Mouse (Mus musculus): Measurements from ENCODE around the gene Brpf3. TPM values are rescaled to one million over a fixed set of nuclear protein-coding genes. Genes with fewer than 3 reads are reported as not detected.
"Not testable (repeated sequence)": the region's sequence is repeated elsewhere in the genome, so short reads cannot be mapped to it uniquely, and the experiment has no call there.

The Brpf3 gene
- polyA plus RNA-seq, 1 experiment from 2014 or later: 17.3 TPM

DNA sequence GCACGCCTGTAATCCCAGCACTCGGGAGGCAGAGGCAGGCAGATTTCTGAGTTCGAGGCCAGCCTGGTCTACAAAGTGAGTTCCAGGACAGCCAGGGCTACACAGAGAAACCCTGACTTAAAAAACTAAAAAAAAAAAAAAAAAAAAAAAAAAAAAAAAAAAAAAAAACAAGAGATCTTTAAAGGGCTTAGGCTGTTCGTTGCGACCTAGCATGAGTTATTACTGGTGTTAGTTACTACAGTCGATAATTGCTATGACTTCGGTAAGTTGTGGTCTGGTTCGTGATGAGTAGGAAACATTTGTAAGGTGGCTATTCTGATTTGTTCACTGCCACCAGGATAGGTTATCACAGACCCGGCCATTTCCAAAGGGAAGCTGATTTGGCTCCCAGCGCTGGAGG is 15.4 kb downstream of the Brpf3 start:
- WGBS: 95% methylated on average over 10 of the region's 10 CpGs
- not testable (repeated sequence) for H3K27me3 ChIP-seq (ENCODE audit: control insufficient read depth, insufficient read depth, low read length); H3K4me3 ChIP-seq (ENCODE audit: low read depth, low read length); ATAC-seq (replicated peaks; ENCODE audit: low FRiP score); H3K4me2 ChIP-seq (ENCODE audit: low read depth, low read length, severe bottlenecking); H3K9ac ChIP-seq (ENCODE audit: low read length); H3K27ac ChIP-seq (ENCODE audit: low read depth, low read length); H3K4me1 ChIP-seq (replicated peaks; ENCODE audit: control insufficient read depth, insufficient read depth, low read length); H3K9me3 ChIP-seq (ENCODE audit: control insufficient read depth, low read length); DNase-seq (ENCODE audit: low spot score)
- peaks cover 23% of the 10 kb centered on the region for H3K36me3 ChIP-seq (ENCODE audit: control insufficient read depth, insufficient read depth, low read length)

DNA sequence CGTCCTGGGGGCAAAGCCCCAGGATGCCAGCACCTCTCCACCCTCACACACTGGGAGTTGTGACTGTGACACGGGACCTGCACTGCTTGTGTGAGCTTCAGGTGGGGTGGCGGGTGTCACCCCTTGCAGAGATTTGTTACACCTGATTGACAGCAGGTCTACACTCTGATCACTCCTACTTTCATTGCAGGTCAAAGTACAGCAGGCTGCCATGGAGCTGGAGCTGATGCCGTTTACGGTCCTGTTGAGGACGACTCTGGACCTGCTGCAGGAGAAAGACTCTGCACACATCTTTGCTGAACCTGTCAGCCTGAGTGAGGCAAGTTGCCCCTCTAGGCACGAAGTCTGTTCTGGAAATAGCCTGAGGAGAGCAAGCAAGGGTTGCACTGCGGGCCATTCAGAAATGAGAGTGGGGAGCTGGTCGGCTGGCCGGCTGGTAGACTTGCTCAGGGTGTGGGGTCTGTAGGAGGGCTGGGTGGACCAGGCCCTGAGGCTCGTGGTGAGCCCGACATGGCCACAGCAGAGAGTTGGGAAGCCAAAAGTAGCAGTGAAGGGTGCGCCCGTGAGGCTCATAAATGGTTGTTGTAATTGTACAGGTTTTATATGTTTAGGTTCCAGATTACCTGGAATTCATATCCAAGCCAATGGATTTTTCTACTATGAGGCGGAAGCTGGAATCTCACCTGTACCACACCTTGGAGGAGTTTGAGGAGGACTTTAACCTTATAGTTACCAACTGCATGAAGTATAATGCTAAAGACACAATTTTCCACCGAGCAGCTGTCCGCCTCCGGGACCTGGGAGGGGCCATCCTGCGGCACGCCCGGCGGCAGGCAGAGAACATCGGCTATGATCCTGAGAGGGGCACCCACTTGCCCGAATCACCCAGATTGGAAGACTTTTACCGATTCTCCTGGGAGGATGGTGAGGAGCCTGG is 16.3 kb downstream of the Brpf3 start:
- H3K4me3 ChIP-seq (ENCODE audit: low read depth, low read length): no peak overlapping the region
- H3K27ac ChIP-seq (ENCODE audit: low read depth, low read length): no peak overlapping the region
- no peak overlapping the region for H3K9ac ChIP-seq (ENCODE audit: low read length)
- WGBS: 96% methylated on average over 25 of the region's 25 CpGs
- H3K4me2 ChIP-seq (ENCODE audit: low read depth, low read length, severe bottlenecking): no peak overlapping the region
- H3K27me3 ChIP-seq (ENCODE audit: control insufficient read depth, insufficient read depth, low read length): no peaks in the 10 kb centered on the region
- no peaks in the 10 kb centered on the region for H3K4me1 ChIP-seq (replicated peaks; ENCODE audit: control insufficient read depth, insufficient read depth, low read length)
- peaks cover 23% of the 10 kb centered on the region for H3K36me3 ChIP-seq (ENCODE audit: control insufficient read depth, insufficient read depth, low read length)
- ATAC-seq (replicated peaks; ENCODE audit: low FRiP score) (no peak), DNase-seq (ENCODE audit: low spot score) (no peak)
- H3K9me3 ChIP-seq (ENCODE audit: control insufficient read depth, low read length): no peaks in the 10 kb centered on the region

DNA sequence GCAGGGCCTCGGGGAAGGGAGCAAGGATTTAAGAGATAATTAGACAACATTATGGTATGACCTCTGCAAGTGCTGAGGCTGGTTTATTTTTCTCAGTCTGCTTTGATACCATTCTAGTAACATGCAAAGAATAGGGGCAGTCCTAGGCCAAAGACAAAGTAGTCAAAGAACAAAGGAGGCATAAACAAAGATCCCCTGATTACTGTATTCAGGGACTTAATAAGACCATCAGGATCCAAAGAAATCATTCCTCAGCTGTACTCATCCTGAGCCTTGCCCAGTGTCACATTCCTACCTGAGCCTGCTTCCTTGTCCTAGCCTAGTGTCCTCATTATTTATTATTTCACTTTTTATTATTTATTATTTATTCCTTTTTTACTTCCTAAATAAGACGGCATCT is 19.3 kb downstream of the Brpf3 start:
- H3K27ac ChIP-seq (ENCODE audit: low read depth, low read length): no peak overlapping the region
- no peaks in the 10 kb centered on the region for H3K9me3 ChIP-seq (ENCODE audit: control insufficient read depth, low read length)
- no peaks in the 10 kb centered on the region for H3K4me1 ChIP-seq (replicated peaks; ENCODE audit: control insufficient read depth, insufficient read depth, low read length)
- DNase-seq (ENCODE audit: low spot score): no peak
- H3K27me3 ChIP-seq (ENCODE audit: control insufficient read depth, insufficient read depth, low read length): no peaks in the 10 kb centered on the region
- H3K4me2 ChIP-seq (ENCODE audit: low read depth, low read length, severe bottlenecking): no peak overlapping the region
- WGBS: 80% methylated on average over 2 of the region's 2 CpGs
- H3K36me3 ChIP-seq (ENCODE audit: control insufficient read depth, insufficient read depth, low read length): peaks cover 18% of the 10 kb centered on the region
- no peak overlapping the region for H3K9ac ChIP-seq (ENCODE audit: low read length)
- H3K4me3 ChIP-seq (ENCODE audit: low read depth, low read length): no peak overlapping the region
- ATAC-seq (replicated peaks; ENCODE audit: low FRiP score): no peak

DNA sequence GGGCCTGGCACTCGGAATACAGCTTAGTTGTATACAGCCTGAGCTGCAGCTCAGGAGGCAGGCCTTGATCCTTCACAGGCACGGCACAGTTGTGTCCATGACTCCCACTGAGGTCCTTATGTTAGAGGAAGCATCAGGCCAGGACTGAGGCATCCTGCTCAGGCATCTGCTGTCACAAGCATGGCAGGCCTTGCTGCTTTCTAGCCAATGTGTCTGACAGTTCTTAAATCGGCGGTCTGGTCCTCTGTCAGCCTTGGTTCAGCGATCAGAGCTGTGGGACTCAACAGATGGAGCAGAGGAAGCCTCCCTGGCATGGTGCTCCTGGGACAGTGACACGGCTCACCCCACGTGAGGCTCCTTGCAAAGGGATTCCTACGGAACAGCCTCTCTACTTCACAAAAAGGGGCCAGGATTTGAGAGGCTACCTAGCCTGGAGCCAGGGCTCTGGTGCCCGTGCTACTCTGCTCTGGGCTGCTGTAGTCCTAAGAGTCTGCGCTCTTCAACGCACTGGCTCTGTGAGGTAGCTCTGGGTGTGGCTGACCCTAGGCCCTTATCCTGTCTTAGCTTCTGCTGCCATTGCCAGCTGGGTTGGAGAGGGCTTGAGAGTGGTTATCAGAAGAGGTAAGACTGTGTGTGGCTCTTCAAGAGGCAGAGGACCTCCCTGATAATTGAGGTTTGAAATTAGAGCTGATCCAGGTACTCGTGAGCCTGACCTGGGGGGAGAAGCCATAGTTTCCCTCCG is 22.3 kb downstream of the Brpf3 start:
- H3K4me2 ChIP-seq (ENCODE audit: low read depth, low read length, severe bottlenecking): no peak overlapping the region
- peaks cover 11% of the 10 kb centered on the region; the same call in 1 of the 2 replicates for H3K36me3 ChIP-seq (ENCODE audit: control insufficient read depth, insufficient read depth, low read length)
- H3K27me3 ChIP-seq (ENCODE audit: control insufficient read depth, insufficient read depth, low read length): no peaks in the 10 kb centered on the region
- H3K4me1 ChIP-seq (replicated peaks; ENCODE audit: control insufficient read depth, insufficient read depth, low read length): no peaks in the 10 kb centered on the region
- no peaks in the 10 kb centered on the region for H3K9me3 ChIP-seq (ENCODE audit: control insufficient read depth, low read length)
- no peak for ATAC-seq (replicated peaks; ENCODE audit: low FRiP score)
- H3K27ac ChIP-seq (ENCODE audit: low read depth, low read length): no peak overlapping the region
- H3K9ac ChIP-seq (ENCODE audit: low read length): no peak overlapping the region
- 90% methylated on average over 13 of the region's 13 CpGs for WGBS
- no peak for DNase-seq (ENCODE audit: low spot score)
- H3K4me3 ChIP-seq (ENCODE audit: low read depth, low read length): no peak overlapping the region

DNA sequence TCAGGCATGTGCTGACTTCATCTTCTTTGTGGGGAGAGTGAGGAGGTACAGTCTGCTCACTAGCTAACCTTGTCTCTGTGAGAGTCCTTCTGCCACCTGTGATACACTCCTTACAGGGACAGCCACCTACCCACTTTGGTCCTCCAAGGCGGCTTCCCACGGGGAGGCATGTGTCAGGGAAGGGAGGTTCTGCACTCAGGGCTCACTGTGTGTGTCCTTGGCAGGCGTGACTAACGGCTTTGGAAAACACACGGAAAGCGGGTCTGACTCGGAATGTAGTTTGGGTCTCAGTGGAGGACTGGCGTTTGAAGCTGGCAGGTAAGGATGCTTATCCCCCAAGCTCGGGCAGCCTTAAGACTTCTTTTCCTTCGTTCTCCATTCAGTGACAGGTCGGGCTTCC is 22.9 kb downstream of the Brpf3 start:
- Histone ChIP-seq H3K9me3 (ENCODE audit: control insufficient read depth, low read length) (no peaks in the 10 kb centered on the region), H3K27ac (ENCODE audit: low read depth, low read length) (no peak overlapping the region), H3K4me3 (ENCODE audit: low read depth, low read length) (no peak overlapping the region), H3K9ac (ENCODE audit: low read length) (no peak overlapping the region), H3K27me3 (ENCODE audit: control insufficient read depth, insufficient read depth, low read length) (no peaks in the 10 kb centered on the region), H3K4me2 (ENCODE audit: low read depth, low read length, severe bottlenecking) (no peak overlapping the region), H3K36me3 (ENCODE audit: control insufficient read depth, insufficient read depth, low read length) (peaks cover 6% of the 10 kb centered on the region; the same call in 1 of the 2 replicates), H3K4me1 (replicated peaks; ENCODE audit: control insufficient read depth, insufficient read depth, low read length) (no peaks in the 10 kb centered on the region)
- DNase-seq (ENCODE audit: low spot score) (no peak), ATAC-seq (replicated peaks; ENCODE audit: low FRiP score) (no peak)
- WGBS: 91% methylated on average over 11 of the region's 11 CpGs

DNA sequence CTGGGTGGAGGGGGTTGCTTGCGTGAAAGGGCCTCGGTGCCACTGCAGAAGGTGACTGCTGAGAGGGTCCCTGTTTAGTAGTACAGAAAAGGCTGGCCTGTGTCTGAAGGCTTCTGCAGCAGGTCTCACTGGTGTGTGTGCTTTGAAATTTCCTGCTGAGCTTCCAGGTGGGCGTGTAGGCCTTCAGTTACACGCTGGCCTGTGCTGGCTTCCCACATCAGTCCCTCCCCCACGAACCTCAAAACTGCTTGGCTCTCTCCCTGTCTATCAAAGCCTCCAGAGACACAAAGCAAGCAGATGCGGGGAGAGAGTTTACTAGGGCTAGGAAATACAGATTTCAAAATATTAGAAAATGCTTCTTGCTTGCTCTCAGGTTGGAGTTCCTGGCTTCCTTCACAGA is 24.0 kb downstream of the Brpf3 start:
- peaks cover 4% of the 10 kb centered on the region; the same call in 1 of the 2 replicates for H3K36me3 ChIP-seq (ENCODE audit: control insufficient read depth, insufficient read depth, low read length)
- WGBS: 92% methylated on average over 6 of the region's 6 CpGs
- DNase-seq (ENCODE audit: low spot score) (no peak), ATAC-seq (replicated peaks; ENCODE audit: low FRiP score) (no peak)
- H3K27ac ChIP-seq (ENCODE audit: low read depth, low read length): no peak overlapping the region
- H3K9me3 ChIP-seq (ENCODE audit: control insufficient read depth, low read length): no peaks in the 10 kb centered on the region
- H3K27me3 ChIP-seq (ENCODE audit: control insufficient read depth, insufficient read depth, low read length): no peaks in the 10 kb centered on the region
- H3K9ac ChIP-seq (ENCODE audit: low read length): no peak overlapping the region
- no peak overlapping the region for H3K4me2 ChIP-seq (ENCODE audit: low read depth, low read length, severe bottlenecking)
- no peaks in the 10 kb centered on the region for H3K4me1 ChIP-seq (replicated peaks; ENCODE audit: control insufficient read depth, insufficient read depth, low read length)
- H3K4me3 ChIP-seq (ENCODE audit: low read depth, low read length): no peak overlapping the region

DNA sequence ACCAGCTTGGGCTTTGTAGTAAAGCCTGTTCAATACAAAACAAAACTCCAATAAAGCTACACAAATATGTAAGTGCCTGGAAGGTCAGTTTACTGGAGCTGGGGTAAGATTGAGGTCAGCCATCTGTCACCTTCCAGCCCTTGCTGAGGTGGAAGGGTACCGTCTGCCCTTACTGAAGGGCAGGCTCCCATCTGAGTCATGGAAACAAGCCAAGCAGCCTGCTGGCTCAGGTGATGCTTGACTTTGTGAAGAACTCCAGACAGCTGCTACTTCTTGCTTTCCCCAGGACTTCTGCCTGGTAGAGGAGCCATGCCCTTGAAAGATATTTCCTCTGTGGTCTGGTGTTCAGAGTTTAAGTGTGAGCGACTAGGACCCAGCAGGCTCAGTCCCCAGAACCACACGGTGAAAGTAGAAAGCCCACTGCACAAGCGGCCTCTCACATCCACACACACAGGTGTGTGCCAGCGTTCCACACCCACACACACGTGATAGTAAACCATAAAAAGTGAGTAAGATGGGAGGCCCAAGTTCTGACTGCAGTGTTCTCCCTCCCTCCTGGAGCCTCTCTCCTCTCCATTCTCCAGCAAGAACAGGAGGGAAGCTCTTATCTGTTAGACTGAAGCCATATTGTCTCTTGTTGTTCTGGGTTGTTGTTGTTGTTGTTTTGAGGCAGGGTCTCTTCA is 24.6 kb downstream of the Brpf3 start:
- Histone ChIP-seq H3K27ac (ENCODE audit: low read depth, low read length) (no peak overlapping the region), H3K36me3 (ENCODE audit: control insufficient read depth, insufficient read depth, low read length) (peaks cover 6% of the 10 kb centered on the region; the same call in 1 of the 2 replicates), H3K9me3 (ENCODE audit: control insufficient read depth, low read length) (no peaks in the 10 kb centered on the region), H3K4me1 (replicated peaks; ENCODE audit: control insufficient read depth, insufficient read depth, low read length) (no peaks in the 10 kb centered on the region), H3K27me3 (ENCODE audit: control insufficient read depth, insufficient read depth, low read length) (no peaks in the 10 kb centered on the region), H3K9ac (ENCODE audit: low read length) (no peak overlapping the region), H3K4me3 (ENCODE audit: low read depth, low read length) (no peak overlapping the region), H3K4me2 (ENCODE audit: low read depth, low read length, severe bottlenecking) (no peak overlapping the region)
- 94% methylated on average over 6 of the region's 6 CpGs for whole genome bisulfite sequencing
- DNase-seq (ENCODE audit: low spot score) (no peak), ATAC-seq (replicated peaks; ENCODE audit: low FRiP score) (no peak)

DNA sequence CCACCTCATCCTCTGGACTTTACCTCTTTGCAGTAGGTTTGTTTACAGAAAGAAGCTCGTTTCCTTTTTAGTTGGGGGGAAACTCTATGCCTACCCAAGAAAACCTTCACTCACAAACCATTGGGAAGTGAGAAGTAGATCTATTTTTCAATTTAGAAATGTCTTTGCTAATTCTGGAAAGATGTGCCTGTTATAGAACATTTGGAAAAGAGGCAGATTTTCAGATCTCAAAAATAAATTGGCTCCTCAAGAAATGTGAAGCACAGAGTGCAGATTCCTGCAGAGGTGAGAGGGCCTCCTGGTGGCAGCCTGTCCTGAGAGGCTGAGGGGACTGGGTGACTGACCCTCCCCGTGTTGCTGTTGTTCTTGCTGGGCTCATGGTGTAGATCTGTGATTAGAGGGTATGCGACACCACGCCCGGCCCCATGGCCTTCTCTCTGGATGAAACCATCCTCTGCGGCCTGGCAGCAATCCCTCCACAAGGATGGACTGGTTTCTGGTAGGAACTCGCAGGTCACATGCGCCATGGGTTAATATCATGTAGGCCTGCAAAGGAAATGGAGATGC is 26.9 kb downstream of the Brpf3 start:
- Histone ChIP-seq H3K36me3 (ENCODE audit: control insufficient read depth, insufficient read depth, low read length) (peaks cover 7% of the 10 kb centered on the region), H3K27ac (ENCODE audit: low read depth, low read length) (no peak overlapping the region), H3K9ac (ENCODE audit: low read length) (no peak overlapping the region), H3K4me1 (replicated peaks; ENCODE audit: control insufficient read depth, insufficient read depth, low read length) (no peaks in the 10 kb centered on the region), H3K4me2 (ENCODE audit: low read depth, low read length, severe bottlenecking) (no peak overlapping the region), H3K9me3 (ENCODE audit: control insufficient read depth, low read length) (no peaks in the 10 kb centered on the region), H3K4me3 (ENCODE audit: low read depth, low read length) (no peak overlapping the region), H3K27me3 (ENCODE audit: control insufficient read depth, insufficient read depth, low read length) (no peaks in the 10 kb centered on the region)
- DNase-seq (ENCODE audit: low spot score) (no peak), ATAC-seq (replicated peaks; ENCODE audit: low FRiP score) (no peak)
- 94% methylated on average over 8 of the region's 8 CpGs for WGBS
